Mouse (Mus musculus) cerebellum, postnatal 10 days (tissue): ENCODE measurements at regions not wholly inside any gene's neighbourhood (a gene's known extent, or its start where the extent isn't known, plus 50 kb on each side); places are given as distances from the start of the nearest gene placed in this dataset.

Experiments
- DNase-seq, 2 experiments: peaks; one replicate each; pipeline ENCODE4 v3.0.0; 2021; ENCODE audit warnings: mixed read lengths in 2 of 2

- peak; percentile 55 to 56 for DNase-seq
Measured at GRCm38 (mm10) chr11:8148485-8148825, 515.9 kb downstream of the Tns3 start.

GRCm38 (mm10) chr11:8147790-8148484 lies 516.4 kb downstream of the Tns3 start:
- DNase-seq = peak; percentile 64 to 67

- DNase-seq = peak; percentile 66 to 68
Measured at GRCm38 (mm10) chr11:8137366-8137765, 527.0 kb downstream of the Tns3 start.

- DNase-seq = no peak
Measured at GRCm38 (mm10) chr11:8136666-8137065, 527.7 kb downstream of the Tns3 start.

- DNase-seq = no peak
Measured at GRCm38 (mm10) chr11:8109286-8109685, 555.0 kb downstream of the Tns3 start.

GRCm38 (mm10) chr11:8101091-8101490 lies 563.2 kb downstream of the Tns3 start:
- DNase-seq = no peak

GRCm38 (mm10) chr11:8084328-8084727 lies 580.0 kb downstream of the Tns3 start:
- no peak for DNase-seq

GRCm38 (mm10) chr11:8082811-8083210 lies 581.5 kb downstream of the Tns3 start:
- no peak for DNase-seq

GRCm38 (mm10) chr11:8073321-8073720 lies 591.0 kb downstream of the Tns3 start:
- DNase-seq = no peak

- DNase-seq = no peak
Measured at GRCm38 (mm10) chr11:8068873-8069272, 595.5 kb downstream of the Tns3 start.

- DNase-seq = no peak
Measured at GRCm38 (mm10) chr11:8067330-8067729, 597.0 kb downstream of the Tns3 start.

GRCm38 (mm10) chr11:8065811-8066210 lies 598.5 kb downstream of the Tns3 start:
- DNase-seq = peak; percentile 60 to 76

- DNase-seq = peak; percentile 44 to 64
Measured at GRCm38 (mm10) chr11:8065086-8065485, 599.2 kb downstream of the Tns3 start.

- DNase-seq = no peak
Measured at GRCm38 (mm10) chr11:8061989-8062388, 602.3 kb downstream of the Tns3 start.

GRCm38 (mm10) chr11:8061573-8061972 lies 602.8 kb downstream of the Tns3 start:
- no peak for DNase-seq

- DNase-seq = no peak
Measured at GRCm38 (mm10) chr11:8051499-8051898, 612.8 kb downstream of the Tns3 start.

- no peak for DNase-seq
Measured at GRCm38 (mm10) chr11:8045086-8045485, 619.2 kb downstream of the Tns3 start.

- no peak for DNase-seq
Measured at GRCm38 (mm10) chr11:8030119-8030518, 634.2 kb downstream of the Tns3 start.

GRCm38 (mm10) chr11:8007801-8008200 lies 656.5 kb downstream of the Tns3 start:
- DNase-seq = peak; percentile 75 to 78

- DNase-seq = no peak
Measured at GRCm38 (mm10) chr11:7981031-7981430, 683.3 kb downstream of the Tns3 start.

- no peak for DNase-seq
Measured at GRCm38 (mm10) chr11:7975845-7976244, 688.5 kb downstream of the Tns3 start.

GRCm38 (mm10) chr11:7949931-7950330 lies 714.4 kb downstream of the Tns3 start:
- peak; percentile 75 to 79 for DNase-seq

- peak; percentile 78 to 85 for DNase-seq
Measured at GRCm38 (mm10) chr11:7949201-7949875, 715.0 kb downstream of the Tns3 start.

- DNase-seq = peak in 1 of 2 experiments; percentile 16
Measured at GRCm38 (mm10) chr11:7944956-7945515, 719.3 kb downstream of the Tns3 start.
